In genomic region chr3:82274945-82275821, GRCm38 (mm10) we compare ENCODE assay signal across 7 mouse cellular contexts.
DNase-seq lines count a peak whose midpoint lies in the region; ATAC-seq lines count a peak whose summit lies in the region.

No protein-coding gene starts in this region.

- H3K4me2 ChIP-seq in midbrain, embryonic 14.5 days (ENCODE audit: low read length): no peak overlapping the region
- no peak overlapping the region for H3K4me2 ChIP-seq in hindbrain, embryonic 12.5 days (replicated peaks)

- no peak for ATAC-seq in midbrain, embryonic 14.5 days (ENCODE audit: low FRiP score, low TSS enrichment)
- ATAC-seq in hindbrain, embryonic 12.5 days (ENCODE audit: low FRiP score): no peak

- H3K9me3 ChIP-seq in midbrain, embryonic 14.5 days (ENCODE audit: control insufficient read depth, low read length): no peaks in the 10 kb centered on the region
- no peaks in the 10 kb centered on the region for H3K9me3 ChIP-seq in midbrain, embryonic 10.5 days (replicated peaks)
- no peaks in the 10 kb centered on the region for H3K9me3 ChIP-seq in hindbrain, embryonic 12.5 days (replicated peaks)

- peak overlapping the region; percentile 28 for H3K27ac ChIP-seq in midbrain, embryonic 14.5 days (replicated peaks; ENCODE audit: low read depth, low read length)
- H3K27ac ChIP-seq in midbrain, embryonic 10.5 days (replicated peaks): no peak overlapping the region
- peak overlapping the region; percentile 46 for H3K27ac ChIP-seq in hindbrain, embryonic 12.5 days

- 50% methylated on average over 7 of the region's 7 CpGs for WGBS in midbrain, embryonic 14.5 days
- 82% methylated on average over 7 of the region's 7 CpGs for WGBS in midbrain, embryonic 10.5 days
- 45% methylated on average over 7 of the region's 7 CpGs for WGBS in hindbrain, embryonic 12.5 days

- no peaks in the 10 kb centered on the region for H3K36me3 ChIP-seq in midbrain, embryonic 14.5 days (ENCODE audit: control insufficient read depth, insufficient read depth, low read length)
- no peaks in the 10 kb centered on the region for H3K36me3 ChIP-seq in midbrain, embryonic 10.5 days
- H3K36me3 ChIP-seq in hindbrain, embryonic 12.5 days: no peaks in the 10 kb centered on the region

- H3K9ac ChIP-seq in midbrain, embryonic 14.5 days (replicated peaks; ENCODE audit: low read length): no peak overlapping the region
- H3K9ac ChIP-seq in hindbrain, embryonic 12.5 days: no peak overlapping the region

- intact Hi-C loops in left cerebral cortex, postnatal 14 days (cut with DNase I): no loop called here

- no peak overlapping the region for H3K4me3 ChIP-seq in midbrain, embryonic 14.5 days (replicated peaks; ENCODE audit: low read depth, low read length)
- no peak overlapping the region for H3K4me3 ChIP-seq in midbrain, embryonic 10.5 days
- H3K4me3 ChIP-seq in hindbrain, embryonic 12.5 days: no peak overlapping the region

- peaks cover 10% of the 10 kb centered on the region for H3K4me1 ChIP-seq in midbrain, embryonic 14.5 days (ENCODE audit: control insufficient read depth, insufficient read depth, low read length)
- H3K4me1 ChIP-seq in midbrain, embryonic 10.5 days: no peaks in the 10 kb centered on the region
- H3K4me1 ChIP-seq in hindbrain, embryonic 12.5 days: peaks cover 11% of the 10 kb centered on the region

- DNase-seq in midbrain, embryonic 14.5 days: peak; percentile 61
- no peak for DNase-seq in midbrain, embryonic 10.5 days (ENCODE audit: low spot score)
- DNase-seq in frontal cortex, postnatal 14 days (ENCODE audit: low spot score in 2 of 2): peak; percentile 27 to 28
- DNase-seq in left cerebral cortex, postnatal 14 days (ENCODE audit: low spot score in 2 of 2): peak; percentile 79 to 90
- DNase-seq in right cerebral cortex, postnatal 4 days: peak; percentile 59
- no peak for DNase-seq in embryo, embryonic 10.5 days (ENCODE audit: low spot score)

- H3K27me3 ChIP-seq in midbrain, embryonic 14.5 days (ENCODE audit: control insufficient read depth, insufficient read depth, low read length): no peaks in the 10 kb centered on the region
- no peaks in the 10 kb centered on the region for H3K27me3 ChIP-seq in midbrain, embryonic 10.5 days (ENCODE audit: low read depth, poor library complexity, severe bottlenecking)
- H3K27me3 ChIP-seq in hindbrain, embryonic 12.5 days: no peaks in the 10 kb centered on the region

Comparison
In these comparisons a context has a peak if more than half of its experiments do, and no peak if none do; other contexts are left out.
1. DNase-seq: peak in midbrain, embryonic 14.5 days (single experiment), frontal cortex, postnatal 14 days (2 of 2), left cerebral cortex, postnatal 14 days (2 of 2) and right cerebral cortex, postnatal 4 days (single experiment); none in midbrain, embryonic 10.5 days (single experiment) and embryo, embryonic 10.5 days (single experiment).